ENCODE assay signal across 23 mouse cellular contexts in genomic region chr17:78041204-78041603, GRCm38 (mm10).
A peak's percentile ranks its signal among the peaks of the same experiment; 100 is the strongest.
DNase-seq lines count a peak whose midpoint lies in the region; ATAC-seq and TF ChIP-seq lines count a peak whose summit lies in the region.
"Had no signal": no experiment of that assay in that cellular context is flagged by ENCODE, and none has a peak within 500 bp of the region (broad histone marks: within the 10 kb centered on the region; RNA-seq: fewer than 3 reads in every experiment).

No protein-coding gene starts in this region.

- no peaks in the 10 kb centered on the region for H3K27me3 ChIP-seq in kidney, adult 2 months (replicated peaks; ENCODE audit: control insufficient read depth, insufficient read depth, low read length)
- no peaks in the 10 kb centered on the region for H3K27me3 ChIP-seq in kidney, embryonic 15.5 days
- no peaks in the 10 kb centered on the region for H3K27me3 ChIP-seq in CH12.LX (replicated peaks)
- no peaks in the 10 kb centered on the region for H3K27me3 ChIP-seq in stomach, postnatal 0 days (ENCODE audit: control insufficient read depth, insufficient read depth, low read length)
- H3K27me3 ChIP-seq: embryonic facial prominence, embryonic 15.5 days; liver, embryonic 12.5 days; stomach, embryonic 15.5 days had no signal

- H3K27ac ChIP-seq in kidney, adult 2 months (ENCODE audit: insufficient read depth, low read depth, low read length) = no peak overlapping the region
- H3K27ac ChIP-seq in kidney, embryonic 15.5 days = no peak overlapping the region
- H3K27ac ChIP-seq in CH12.LX (ENCODE audit: insufficient read depth, low read depth) = no peak overlapping the region
- no peak overlapping the region for H3K27ac ChIP-seq in stomach, postnatal 0 days (replicated peaks)
- H3K27ac ChIP-seq: embryonic facial prominence, embryonic 15.5 days; forebrain, embryonic 10.5 days; hindbrain, embryonic 10.5 days; hindbrain, postnatal 0 days; liver, embryonic 12.5 days; midbrain, embryonic 10.5 days; stomach, embryonic 15.5 days had no signal

- TF ChIP-seq RAD21 in CH12.LX (IDR thresholded peaks at IDR 0.05; ENCODE audit: low read depth, low read length) = peak; percentile 20

- DNase-seq in kidney, adult 2 months = no peak
- DNase-seq in CH12.LX (ENCODE audit: extremely low read depth) = no peak
- peak; percentile 5 for DNase-seq in NIH3T3 (ENCODE audit: low read depth)
- DNase-seq in stomach, postnatal 0 days (ENCODE audit: low spot score) = no peak
- no peak for DNase-seq in adrenal gland, adult 18-20 months (ENCODE audit: low spot score in 2 of 2)
- DNase-seq in layer of hippocampus, adult 18-20 months (ENCODE audit: low spot score in 2 of 2) = no peak
- DNase-seq: adrenal gland, postnatal 14 days; B cell, adult 2 months; embryo, embryonic 11 days; gastrocnemius, postnatal 14 days; kidney, adult 18-20 months; lung, embryonic 14.5 days; lung, postnatal 4 days; right cerebral cortex, postnatal 25 days had no signal

- no peaks in the 10 kb centered on the region for H3K79me2 ChIP-seq in CH12.LX (replicated peaks; ENCODE audit: control insufficient read depth, extremely low read depth, insufficient read depth, poor library complexity, severe bottlenecking)

- TF ChIP-seq EP300 in CH12.LX (IDR thresholded peaks at IDR 0.05; ENCODE audit: low read length) = no peak
- TF ChIP-seq EP300 in stomach, postnatal 0 days (optimal IDR thresholded peaks at IDR 0.05) = no peak

- 0 out of 2 replicates have a peak, but pooled peaks have one; percentile 4 for TF ChIP-seq CTCF in kidney, adult 2 months (conservative IDR thresholded peaks at IDR 0.05; ENCODE audit: insufficient read depth, insufficient read length, low read depth, low read length)
- peak in 1 of 2 experiments; percentile 29; a peak in 2 of 4 replicates for TF ChIP-seq CTCF in CH12.LX (conservative IDR thresholded peaks at IDR 0.05 in 1 of 2, IDR thresholded peaks at IDR 0.05 in 1 of 2; ENCODE audit: low read depth in 2 of 2, low read length in 2 of 2)
- TF ChIP-seq CTCF in stomach, postnatal 0 days (IDR thresholded peaks at IDR 0.05; ENCODE audit: low read depth) = peak; percentile 16; the same call in 1 of the 2 replicates

- dilution Hi-C loops in CH12.LX (cut with MboI; ENCODE audit: extremely low pct_ligation_motif_present, extremely low pct_unique_long_range_greater_than_20kb, low sequenced_read_pairs) = no loop called here

- in situ Hi-C loops in CH12.LX (cut with MboI; ENCODE audit: low pct_ligation_motif_present, low pct_unique_long_range_greater_than_20kb, low sequenced_read_pairs) = loop anchor here (25.0 kb wide), 1 partner anchor 421 kb away; no protein-coding TSS in a partner anchor

- TF ChIP-seq POLR2A in kidney, adult 2 months (IDR thresholded peaks at IDR 0.05; ENCODE audit: low read depth, low read length) = no peak
- TF ChIP-seq POLR2A in CH12.LX (IDR thresholded peaks at IDR 0.05; ENCODE audit: low read depth, low read length) = no peak

- no peak overlapping the region for H3K4me2 ChIP-seq in kidney, embryonic 15.5 days
- no peak overlapping the region for H3K4me2 ChIP-seq in CH12.LX (ENCODE audit: insufficient read depth, low read depth, poor library complexity, severe bottlenecking)
- H3K4me2 ChIP-seq in stomach, postnatal 0 days (replicated peaks; ENCODE audit: low read depth) = no peak overlapping the region
- H3K4me2 ChIP-seq: embryonic facial prominence, embryonic 15.5 days; liver, embryonic 12.5 days; lung, embryonic 14.5 days; stomach, embryonic 15.5 days had no signal

- ATAC-seq in kidney, embryonic 15.5 days (replicated peaks; ENCODE audit: low FRiP score) = no peak
- ATAC-seq in stomach, postnatal 0 days (ENCODE audit: low FRiP score, low TSS enrichment) = no peak
- ATAC-seq: activated CD4-positive, CD25-positive, alpha-beta regulatory T cell, adult 4 months; hindbrain, postnatal 0 days; liver, embryonic 12.5 days had no signal

- WGBS in kidney, adult 2 months = 91% methylated on average over 4 of the region's 4 CpGs
- WGBS in kidney, embryonic 15.5 days = 85% methylated on average over 4 of the region's 4 CpGs
- WGBS in stomach, postnatal 0 days = 79% methylated on average over 4 of the region's 4 CpGs

- H3K4me1 ChIP-seq in kidney, adult 2 months (ENCODE audit: control insufficient read depth, insufficient read depth, low read length) = no peaks in the 10 kb centered on the region
- no peaks in the 10 kb centered on the region for H3K4me1 ChIP-seq in kidney, embryonic 15.5 days
- no peaks in the 10 kb centered on the region for H3K4me1 ChIP-seq in CH12.LX (ENCODE audit: control insufficient read depth in 1 of 2, insufficient read depth in 2 of 2)
- no peaks in the 10 kb centered on the region for H3K4me1 ChIP-seq in stomach, postnatal 0 days (replicated peaks; ENCODE audit: control insufficient read depth, insufficient read depth)
- H3K4me1 ChIP-seq: embryonic facial prominence, embryonic 15.5 days; forebrain, embryonic 10.5 days; hindbrain, embryonic 10.5 days; liver, embryonic 12.5 days; midbrain, embryonic 10.5 days; stomach, embryonic 15.5 days had no signal

- H3K9ac ChIP-seq in kidney, embryonic 15.5 days = no peak overlapping the region
- H3K9ac ChIP-seq in CH12.LX (ENCODE audit: insufficient read depth, low read depth) = no peak overlapping the region
- H3K9ac ChIP-seq in stomach, postnatal 0 days (ENCODE audit: low read length) = no peak overlapping the region
- H3K9ac ChIP-seq: embryonic facial prominence, embryonic 15.5 days; liver, embryonic 12.5 days; lung, embryonic 14.5 days; stomach, embryonic 15.5 days had no signal

- H3K36me3 ChIP-seq in kidney, adult 2 months (ENCODE audit: control insufficient read depth, insufficient read depth, low read length) = no peaks in the 10 kb centered on the region
- no peaks in the 10 kb centered on the region for H3K36me3 ChIP-seq in kidney, embryonic 15.5 days
- no peaks in the 10 kb centered on the region for H3K36me3 ChIP-seq in CH12.LX (replicated peaks in 1 of 2; ENCODE audit: control insufficient read depth in 1 of 2, insufficient read depth in 1 of 2, low read length in 1 of 2)
- no peaks in the 10 kb centered on the region for H3K36me3 ChIP-seq in stomach, postnatal 0 days (ENCODE audit: control insufficient read depth, insufficient read depth, low read length)
- H3K36me3 ChIP-seq: embryonic facial prominence, embryonic 15.5 days; forebrain, embryonic 10.5 days; hindbrain, embryonic 10.5 days; liver, embryonic 12.5 days; midbrain, embryonic 10.5 days; stomach, embryonic 15.5 days had no signal

- H3K9me3 ChIP-seq in kidney, embryonic 15.5 days (replicated peaks) = no peaks in the 10 kb centered on the region
- H3K9me3 ChIP-seq in CH12.LX (replicated peaks; ENCODE audit: low read length) = no peaks in the 10 kb centered on the region
- no peaks in the 10 kb centered on the region for H3K9me3 ChIP-seq in stomach, postnatal 0 days (ENCODE audit: control insufficient read depth, low read length)
- H3K9me3 ChIP-seq: embryonic facial prominence, embryonic 15.5 days; forebrain, embryonic 10.5 days; liver, embryonic 12.5 days; stomach, embryonic 15.5 days had no signal

- no peak overlapping the region for H3K4me3 ChIP-seq in kidney, adult 2 months (ENCODE audit: insufficient read depth, low read depth, low read length)
- H3K4me3 ChIP-seq in kidney, embryonic 15.5 days (replicated peaks) = no peak overlapping the region
- H3K4me3 ChIP-seq in CH12.LX (replicated peaks in 1 of 3; ENCODE audit: low read depth in 2 of 3, low read length in 2 of 3, poor library complexity in 1 of 3) = no peak overlapping the region
- no peak overlapping the region for H3K4me3 ChIP-seq in stomach, postnatal 0 days (ENCODE audit: low read depth, low read length)
- H3K4me3 ChIP-seq: embryonic facial prominence, embryonic 15.5 days; forebrain, embryonic 10.5 days; hindbrain, embryonic 10.5 days; liver, embryonic 12.5 days; midbrain, embryonic 10.5 days; stomach, embryonic 15.5 days had no signal

TF ChIP-seq in CH12.LX, 34 proteins besides CTCF, POLR2A, EP300 and RAD21:
- TF ChIP-seq NRF1 (IDR thresholded peaks at IDR 0.05; ENCODE audit: low read depth, low read length) (no peak), POLR2AphosphoS2 (IDR thresholded peaks at IDR 0.05; ENCODE audit: low read depth, low read length) (no peak), USF2 (conservative IDR thresholded peaks at IDR 0.05; ENCODE audit: low read depth, low read length) (no peak), PAX5 (IDR thresholded peaks at IDR 0.05; ENCODE audit: low read length) (no peak), MXI1 (IDR thresholded peaks at IDR 0.05; ENCODE audit: low read depth, low read length) (no peak)
